Comparison of ENCODE assay signal across 14 mouse cellular contexts in the genomic region with DNA sequence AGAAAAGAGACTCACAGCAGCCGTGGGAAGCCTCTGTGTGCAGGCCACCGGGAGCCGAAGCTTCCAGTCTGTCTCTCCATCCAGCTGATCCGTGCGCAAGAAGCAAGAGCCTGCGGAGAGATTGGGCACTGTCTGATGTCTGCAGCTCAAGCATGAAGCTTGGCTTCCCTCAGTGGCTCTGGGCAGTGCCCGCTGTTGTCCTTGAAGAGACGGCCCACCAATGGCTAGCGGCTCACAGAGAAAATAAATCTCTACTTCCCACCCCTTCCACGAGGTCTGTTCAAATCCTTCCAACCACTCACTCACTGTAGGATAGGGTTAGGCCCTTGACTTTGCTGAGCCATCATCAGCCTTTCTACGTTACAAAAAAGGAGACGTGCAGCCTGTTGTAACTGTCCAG.
"Had no signal": no experiment of that assay in that cellular context is flagged by ENCODE, and none has a peak within 500 bp of the region (broad histone marks: within the 10 kb centered on the region; RNA-seq: fewer than 3 reads in every experiment).

No protein-coding gene starts in this region.

- H3K36me3 ChIP-seq: liver, embryonic 12.5 days had no signal

- H3K4me3 ChIP-seq: left cerebral cortex, adult 2 months; limb, embryonic 15.5 days; liver, embryonic 12.5 days; midbrain, embryonic 15.5 days; neural tube, embryonic 13.5 days had no signal

- H3K4me2 ChIP-seq: limb, embryonic 15.5 days; liver, embryonic 12.5 days; lung, embryonic 14.5 days; midbrain, embryonic 11.5 days; midbrain, embryonic 15.5 days; neural tube, embryonic 13.5 days had no signal

- H3K9ac ChIP-seq: limb, embryonic 15.5 days; liver, embryonic 12.5 days; lung, embryonic 14.5 days; midbrain, embryonic 15.5 days; neural tube, embryonic 13.5 days had no signal

- H3K4me1 ChIP-seq: liver, embryonic 12.5 days; midbrain, embryonic 15.5 days had no signal

- H3K9me3 ChIP-seq: limb, embryonic 15.5 days; liver, embryonic 12.5 days; midbrain, embryonic 15.5 days; neural tube, embryonic 13.5 days had no signal

- H3K27ac ChIP-seq: left cerebral cortex, adult 2 months; limb, embryonic 15.5 days; liver, embryonic 12.5 days; midbrain, embryonic 15.5 days; neural tube, embryonic 13.5 days; stomach, postnatal 0 days had no signal

- H3K27me3 ChIP-seq: limb, embryonic 15.5 days; liver, embryonic 12.5 days; midbrain, embryonic 15.5 days; neural tube, embryonic 13.5 days had no signal

- DNase-seq: kidney, postnatal 25 days; lung, embryonic 14.5 days; lung, postnatal 10 days; lung, postnatal 4 days; retina, postnatal 1 day; right cerebral cortex, postnatal 25 days; thymus, postnatal 4 days had no signal

- ATAC-seq: liver, embryonic 12.5 days; midbrain, embryonic 15.5 days had no signal
